Mouse (Mus musculus): Measurements from ENCODE around the gene Ablim1. TPM values are rescaled to one million over a fixed set of nuclear protein-coding genes. Genes with fewer than 3 reads are reported as not detected.

The Ablim1 gene
- total and polyA plus RNA-seq, 2 experiments from 2014 or later, result 44.7 to 71.7 TPM

GRCm38 (mm10) chr19:57055215-57056120 is 259.3 kb downstream of the Ablim1 start:
- DNase-seq (ENCODE audit: low spot score), result no peak

GRCm38 (mm10) chr19:57052959-57053358 is 261.8 kb downstream of the Ablim1 start:
- Histone ChIP-seq H3K27ac (no peak overlapping the region), H3K4me1 (ENCODE audit: insufficient read depth, low read length) (no peaks in the 10 kb centered on the region), H3K4me2 (ENCODE audit: low read depth, low read length) (no peak overlapping the region), H3K4me3 (ENCODE audit: low read length) (no peak overlapping the region), H3K36me3 (ENCODE audit: insufficient read depth, low read length) (peaks cover 4% of the 10 kb centered on the region; the same call in 1 of the 2 replicates), H3K9ac (replicated peaks; ENCODE audit: low read length) (no peak overlapping the region), H3K27me3 (ENCODE audit: insufficient read depth, low read length) (no peaks in the 10 kb centered on the region), H3K9me3 (ENCODE audit: low read length) (no peaks in the 10 kb centered on the region; the same call in 1 of the 2 replicates)
- WGBS, result 66% methylated on average over 8 of the region's 8 CpGs
- DNase-seq (ENCODE audit: low spot score) (peak; percentile 10), ATAC-seq (no peak)
- no peak for TF ChIP-seq CTCF (IDR thresholded peaks at IDR 0.05; ENCODE audit: low read depth)

More at GRCm38 (mm10) chr19:57055215-57056120, 259.3 kb downstream of the Ablim1 start:
- no peaks in the 10 kb centered on the region for H3K27me3 ChIP-seq (ENCODE audit: insufficient read depth, low read length)
- no peak overlapping the region for H3K27ac ChIP-seq
- no peak overlapping the region for H3K4me2 ChIP-seq (ENCODE audit: low read depth, low read length)
- peaks cover 4% of the 10 kb centered on the region; the same call in 1 of the 2 replicates for H3K36me3 ChIP-seq (ENCODE audit: insufficient read depth, low read length)
- no peaks in the 10 kb centered on the region; the same call in 1 of the 2 replicates for H3K9me3 ChIP-seq (ENCODE audit: low read length)
- WGBS, result 72% methylated on average over 16 of the region's 16 CpGs
- no peak overlapping the region for H3K4me3 ChIP-seq (ENCODE audit: low read length)
- ATAC-seq, result no peak
- no peak for TF ChIP-seq CTCF (IDR thresholded peaks at IDR 0.05; ENCODE audit: low read depth)
- H3K9ac ChIP-seq (replicated peaks; ENCODE audit: low read length), result no peak overlapping the region
- H3K4me1 ChIP-seq (ENCODE audit: insufficient read depth, low read length), result no peaks in the 10 kb centered on the region

GRCm38 (mm10) chr19:57052016-57052415 is 262.7 kb downstream of the Ablim1 start:
- Histone ChIP-seq H3K4me3 (ENCODE audit: low read length) (no peak overlapping the region), H3K9me3 (ENCODE audit: low read length) (no peaks in the 10 kb centered on the region), H3K9ac (replicated peaks; ENCODE audit: low read length) (no peak overlapping the region), H3K27me3 (ENCODE audit: insufficient read depth, low read length) (no peaks in the 10 kb centered on the region), H3K4me1 (ENCODE audit: insufficient read depth, low read length) (no peaks in the 10 kb centered on the region), H3K27ac (no peak overlapping the region), H3K36me3 (ENCODE audit: insufficient read depth, low read length) (no peaks in the 10 kb centered on the region), H3K4me2 (ENCODE audit: low read depth, low read length) (no peak overlapping the region)
- TF ChIP-seq CTCF (IDR thresholded peaks at IDR 0.05; ENCODE audit: low read depth), result no peak
- no peak for DNase-seq (ENCODE audit: low spot score)
- 95% methylated on average over 7 of the region's 7 CpGs for WGBS
- no peak for ATAC-seq

GRCm38 (mm10) chr19:57049592-57050090 is 265.1 kb downstream of the Ablim1 start:
- DNase-seq (ENCODE audit: low spot score), result peak; percentile 57
- 52% methylated on average over 16 of the region's 16 CpGs for WGBS
- Histone ChIP-seq H3K9me3 (ENCODE audit: low read length) (no peaks in the 10 kb centered on the region), H3K27ac (no peak overlapping the region), H3K4me2 (ENCODE audit: low read depth, low read length) (no peak overlapping the region), H3K9ac (replicated peaks; ENCODE audit: low read length) (no peak overlapping the region), H3K4me3 (ENCODE audit: low read length) (no peak overlapping the region), H3K36me3 (ENCODE audit: insufficient read depth, low read length) (no peaks in the 10 kb centered on the region), H3K4me1 (ENCODE audit: insufficient read depth, low read length) (no peaks in the 10 kb centered on the region), H3K27me3 (ENCODE audit: insufficient read depth, low read length) (no peaks in the 10 kb centered on the region)
- no peak for TF ChIP-seq CTCF (IDR thresholded peaks at IDR 0.05; ENCODE audit: low read depth)
- no peak for ATAC-seq

- H3K4me1 ChIP-seq (ENCODE audit: insufficient read depth, low read length), result no peaks in the 10 kb centered on the region
- no peak for TF ChIP-seq CTCF (IDR thresholded peaks at IDR 0.05; ENCODE audit: low read depth)
- no peak overlapping the region for H3K27ac ChIP-seq
- no peak for DNase-seq (ENCODE audit: low spot score)
- no peak overlapping the region for H3K9ac ChIP-seq (replicated peaks; ENCODE audit: low read length)
- no peak overlapping the region for H3K4me3 ChIP-seq (ENCODE audit: low read length)
- 65% methylated on average over 9 of the region's 9 CpGs for WGBS
- no peak for ATAC-seq
- no peaks in the 10 kb centered on the region for H3K9me3 ChIP-seq (ENCODE audit: low read length)
- H3K36me3 ChIP-seq (ENCODE audit: insufficient read depth, low read length), result no peaks in the 10 kb centered on the region
- H3K27me3 ChIP-seq (ENCODE audit: insufficient read depth, low read length), result no peaks in the 10 kb centered on the region
- H3K4me2 ChIP-seq (ENCODE audit: low read depth, low read length), result no peak overlapping the region
These were observed 266.9 kb downstream of the Ablim1 start for GRCm38 (mm10) chr19:57047671-57048320.

GRCm38 (mm10) chr19:57039258-57039657 is 275.5 kb downstream of the Ablim1 start:
- no peak overlapping the region for H3K4me2 ChIP-seq (ENCODE audit: low read depth, low read length)
- DNase-seq (ENCODE audit: low spot score) (peak; percentile 78), ATAC-seq (0 out of 2 replicates have a peak, but pooled peaks have one; percentile 32)
- peaks cover 16% of the 10 kb centered on the region; the same call in 1 of the 2 replicates for H3K36me3 ChIP-seq (ENCODE audit: insufficient read depth, low read length)
- H3K4me3 ChIP-seq (ENCODE audit: low read length), result no peak overlapping the region
- no peaks in the 10 kb centered on the region for H3K27me3 ChIP-seq (ENCODE audit: insufficient read depth, low read length)
- no peak overlapping the region for H3K27ac ChIP-seq
- 74% methylated on average over 6 of the region's 6 CpGs for WGBS
- H3K9me3 ChIP-seq (ENCODE audit: low read length), result no peaks in the 10 kb centered on the region
- peak; percentile 78 for TF ChIP-seq CTCF (IDR thresholded peaks at IDR 0.05; ENCODE audit: low read depth)
- no peaks in the 10 kb centered on the region for H3K4me1 ChIP-seq (ENCODE audit: insufficient read depth, low read length)
- H3K9ac ChIP-seq (replicated peaks; ENCODE audit: low read length), result no peak overlapping the region

Measured in hindbrain, postnatal 0 days (tissue).